Mouse (Mus musculus) thymus, adult 2 months (tissue): ENCODE results near the gene Il18rap.

Experiments
- CTCF ChIP-seq: fragments of 200-500 bp; IDR thresholded peaks from 2 replicates; pipeline ENCODE4 v1.5.1; 2012; ENCODE audit warnings: mild to moderate bottlenecking, control low read depth, low read length, moderate library complexity, borderline replicate concordance; ENCODE audit not compliant: control insufficient read depth, poor library complexity, insufficient read depth; ENCODE audit errors: extremely low read depth
- POLR2A ChIP-seq: fragments of 200-500 bp; IDR thresholded peaks from 2 replicates; pipeline ENCODE4 v1.6.1; 2012; ENCODE audit warnings: mild to moderate bottlenecking, low read length, control low read depth, moderate library complexity; ENCODE audit not compliant: control insufficient read depth, poor library complexity, insufficient read depth; ENCODE audit errors: extremely low read depth

- TF ChIP-seq CTCF: no peak
- no peak for TF ChIP-seq POLR2A
Observed at GRCm38 (mm10) chr1:40468805-40469204, 46.4 kb upstream of the Il18rap start.
